Mouse (Mus musculus) gastrocnemius, postnatal 36 days (tissue): ENCODE measurements at regions not wholly inside any gene's neighbourhood (a gene's known extent, or its start where the extent isn't known, plus 50 kb on each side); places are given as distances from the start of the nearest gene placed in this dataset.
"Not testable (repeated sequence)": the region's sequence is repeated elsewhere in the genome, so short reads cannot be mapped to it uniquely, and the experiment has no call there.

ENCODE experiments used
- DNase-seq, 2 experiments: peaks; one replicate each; pipeline ENCODE4 v3.0.0; 2022
- intact Hi-C: fragments of 180-260 bp; cut with DNase I; formaldehyde crosslinking; loops from one replicate; pipeline ENCODE4 v1.15.1; 2025

DNA sequence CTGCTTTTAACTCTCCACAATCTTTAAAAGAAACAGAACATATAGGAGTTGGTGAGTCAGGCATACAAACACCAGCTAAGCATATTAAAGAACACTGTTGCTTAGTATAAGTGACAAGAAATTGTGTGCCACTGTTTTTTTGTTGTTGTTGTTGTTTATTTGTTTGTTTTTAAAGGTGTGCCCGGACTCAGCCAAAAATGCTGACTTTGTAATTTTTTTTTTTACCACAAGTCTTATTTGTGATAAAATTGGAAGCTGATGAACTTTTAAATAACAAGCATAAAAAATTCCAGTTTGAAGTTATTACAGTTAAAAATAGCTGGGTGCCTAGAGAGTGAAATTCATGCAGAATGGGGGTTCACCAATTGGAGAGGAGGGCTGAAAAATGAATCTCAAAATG, 363.0 kb upstream of the Zic4 start:
- intact Hi-C loops, result no loop called here
- DNase-seq, result no peak

DNA sequence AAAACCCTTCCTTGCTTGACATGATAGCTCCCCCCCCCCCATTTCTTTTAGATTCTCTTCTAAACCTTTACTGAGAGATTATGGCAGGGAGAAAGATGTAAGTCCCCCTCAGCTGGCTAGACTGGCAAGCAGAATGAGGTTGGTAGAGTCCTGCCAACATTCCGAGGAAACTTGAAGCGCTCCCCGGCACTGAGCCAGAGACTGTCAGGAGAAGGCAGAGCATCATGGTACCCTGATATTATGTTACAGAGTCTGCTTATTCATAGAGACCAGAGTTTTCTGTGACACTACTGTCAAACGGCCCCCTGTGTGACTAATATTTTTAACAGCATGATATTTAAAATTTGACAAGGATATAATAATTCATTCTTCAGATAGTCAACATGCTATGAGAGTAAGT, 358.0 kb upstream of the Zic4 start:
- intact Hi-C loops, result no loop called here
- DNase-seq, result peak; percentile 47 to 58

DNA sequence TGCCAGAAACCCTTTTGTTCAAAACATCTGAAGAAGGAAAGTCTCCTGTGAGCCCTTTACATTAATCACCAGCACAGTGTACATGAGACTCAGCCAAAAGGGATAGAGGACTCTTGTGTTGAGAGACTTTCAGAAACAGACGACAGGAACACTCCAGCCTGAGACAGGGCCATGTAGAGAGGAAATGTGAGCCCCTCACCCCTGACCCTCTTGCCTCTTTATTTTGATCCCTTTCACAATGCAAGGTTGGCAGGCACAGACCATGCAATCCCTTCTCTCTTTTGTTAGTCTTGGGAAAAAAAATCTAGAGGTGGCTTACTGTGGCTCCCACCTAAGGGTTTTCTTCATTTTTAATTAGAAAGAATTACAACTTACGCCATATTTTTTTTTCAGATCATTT, 321.7 kb upstream of the Zic4 start:
- intact Hi-C loops, result no loop called here
- no peak for DNase-seq

DNA sequence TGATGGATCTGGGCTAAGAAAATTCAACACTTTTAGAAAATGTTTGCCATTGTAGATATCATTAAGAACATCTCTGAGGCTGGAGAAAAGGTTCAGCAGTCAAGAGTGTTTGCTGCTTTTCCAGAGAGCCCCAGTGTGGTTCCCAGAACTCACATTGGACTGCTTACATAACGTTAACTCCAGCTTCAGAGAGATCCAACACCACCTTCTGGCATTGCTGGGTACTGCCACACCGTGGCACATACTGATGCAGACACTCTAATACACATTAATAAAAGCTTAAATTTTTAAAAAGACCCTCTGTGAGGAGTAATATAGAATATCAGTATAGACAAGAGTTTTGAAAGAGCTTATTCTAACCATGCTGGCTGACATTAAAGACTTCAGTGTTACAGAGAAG, 313.6 kb upstream of the Zic4 start:
- DNase-seq, result no peak
- intact Hi-C loops, result no loop called here

DNA sequence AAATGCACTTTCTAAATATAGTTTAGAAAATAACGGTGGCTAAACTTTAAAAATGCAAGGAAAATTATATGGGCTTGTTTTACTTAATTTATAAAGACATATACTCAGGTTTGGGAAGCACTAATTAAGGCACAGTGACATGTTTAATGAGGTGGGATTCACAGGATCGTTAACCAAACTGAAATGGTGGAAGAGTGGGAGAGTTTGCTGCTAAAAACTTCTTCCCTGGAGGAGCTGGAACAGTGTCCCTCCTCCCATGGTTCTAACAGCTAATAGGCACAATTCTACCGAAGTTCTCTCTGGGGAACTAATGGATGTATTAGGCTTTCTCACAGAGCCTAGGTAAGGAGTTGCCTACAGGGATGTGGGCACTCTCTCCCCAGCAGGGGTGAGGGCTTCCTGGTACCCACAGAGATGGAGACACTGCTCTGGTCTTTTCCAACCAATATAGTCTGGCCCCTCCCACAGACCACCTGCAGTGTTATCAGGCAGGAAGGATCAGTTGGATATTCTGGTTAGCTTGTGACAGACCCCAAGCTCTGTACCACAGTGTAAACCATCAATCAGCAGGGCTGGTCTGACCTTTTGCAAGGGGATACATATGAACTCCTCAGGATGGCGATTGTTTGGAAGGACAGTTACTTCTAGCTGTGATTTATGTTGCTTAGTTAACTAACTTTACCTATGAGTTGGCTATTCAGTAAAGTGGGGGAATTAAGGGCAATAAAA, 309.0 kb upstream of the Zic4 start:
- DNase-seq, result no peak
- intact Hi-C loops, result no loop called here

DNA sequence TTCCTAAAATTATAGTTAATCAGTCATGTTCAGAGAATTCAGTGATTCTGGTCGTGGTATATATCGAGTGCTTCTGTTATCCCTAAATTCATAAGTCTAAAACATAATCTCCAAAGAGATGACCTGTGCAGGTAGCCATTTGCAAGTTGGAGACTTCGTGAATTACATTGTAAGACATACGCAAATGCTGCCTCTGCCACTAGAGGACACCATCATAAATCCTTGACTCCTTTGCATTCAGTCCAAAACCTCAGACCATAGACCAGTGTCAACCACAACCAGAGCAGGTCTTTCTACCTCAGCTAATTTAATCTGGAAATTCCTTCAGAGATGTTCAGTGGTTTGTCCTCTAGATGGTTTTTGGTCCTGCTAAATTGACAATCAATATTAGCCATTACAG, 302.8 kb upstream of the Zic4 start:
- intact Hi-C loops, result no loop called here
- no peak for DNase-seq

DNA sequence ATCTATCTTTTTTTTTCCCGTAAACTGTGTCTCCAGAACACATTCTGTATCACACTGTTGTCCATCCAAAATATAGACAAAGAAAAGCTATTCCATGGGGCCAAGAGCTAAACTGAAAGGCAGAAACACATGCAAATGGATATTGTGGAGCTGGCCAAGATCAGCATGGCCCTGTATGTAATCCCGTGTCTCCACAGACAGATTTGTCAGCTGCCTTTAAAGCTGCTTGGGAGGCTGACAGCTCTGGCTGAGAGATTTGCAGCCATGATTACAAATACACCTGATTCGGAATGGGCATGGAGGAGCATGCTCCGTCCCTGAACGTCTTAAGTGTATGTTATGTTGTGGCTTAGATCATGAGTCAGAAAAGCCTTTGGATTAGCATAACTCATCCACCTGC, 292.7 kb upstream of the Zic4 start:
- DNase-seq, result no peak
- intact Hi-C loops, result no loop called here

DNA sequence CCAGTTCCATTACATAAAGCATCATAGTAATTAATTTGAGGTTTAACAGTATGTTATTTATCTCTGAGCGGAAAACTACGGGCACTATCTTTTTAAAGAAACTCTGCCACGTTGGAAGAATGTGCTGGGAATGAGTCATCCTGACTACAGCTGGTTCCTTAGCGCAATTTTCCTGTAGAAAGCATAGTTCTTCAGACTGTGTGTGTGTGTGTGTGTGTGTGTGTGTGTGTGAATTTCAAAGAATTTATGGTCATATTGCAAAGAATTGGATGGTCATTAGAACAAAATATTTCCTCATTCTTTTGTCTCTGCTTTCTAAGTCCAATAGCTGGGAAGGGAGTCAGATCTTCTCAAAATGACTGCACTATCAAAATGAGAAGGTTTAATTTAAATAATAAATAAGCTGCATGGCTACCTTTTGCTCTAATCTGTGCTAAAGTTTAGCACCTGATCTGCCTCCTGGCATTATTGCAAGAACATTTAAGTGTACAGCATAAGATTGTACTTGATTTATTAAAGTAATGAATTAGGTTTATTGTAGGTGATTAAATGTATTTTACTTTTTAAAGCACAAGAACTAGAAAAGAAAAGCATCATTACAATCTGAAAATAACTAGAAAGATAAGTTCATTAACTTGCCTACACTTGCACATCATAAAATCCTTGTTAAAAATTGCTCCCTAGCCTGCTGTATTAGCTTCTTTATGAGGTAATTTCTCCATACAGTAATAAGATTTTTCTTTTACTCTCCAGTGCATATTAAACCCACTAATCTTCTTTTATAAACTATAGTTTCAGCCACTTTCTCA, 288.6 kb upstream of the Zic4 start:
- DNase-seq, result no peak
- intact Hi-C loops, result no loop called here

DNA sequence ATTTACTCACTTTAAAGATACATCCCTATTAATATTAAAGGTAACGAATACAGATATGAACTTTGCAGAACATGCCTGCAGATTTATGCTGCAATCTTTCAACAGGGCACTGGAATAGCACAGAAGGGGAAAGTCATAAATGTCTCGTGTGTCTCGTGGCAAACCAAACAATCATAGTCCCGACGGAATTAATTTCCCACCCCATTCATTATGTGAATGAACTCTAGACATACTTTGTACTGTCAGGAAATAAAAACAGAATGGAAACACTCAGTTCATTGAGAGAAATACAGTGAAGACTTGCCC, 288.1 kb upstream of the Zic4 start:
- intact Hi-C loops, result no loop called here
- no peak for DNase-seq

DNA sequence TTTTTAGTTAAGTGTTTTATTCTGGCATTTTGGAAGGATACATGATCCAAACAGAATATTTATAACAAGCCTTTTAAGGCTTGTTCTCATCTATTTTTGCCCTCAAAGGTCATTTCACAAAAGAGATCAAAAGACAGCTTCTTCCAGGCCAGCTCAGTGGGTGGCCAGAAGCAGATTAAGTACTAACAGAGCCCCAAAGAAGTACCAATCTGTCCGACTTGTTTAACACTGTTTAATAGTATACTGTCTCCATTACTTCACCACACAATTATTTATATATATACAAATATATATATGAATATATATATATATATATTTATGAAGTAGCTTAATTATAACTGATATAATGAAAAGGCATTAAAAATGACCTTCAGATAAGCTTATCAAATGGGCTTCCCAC, 284.7 kb upstream of the Zic4 start:
- intact Hi-C loops, result no loop called here

DNA sequence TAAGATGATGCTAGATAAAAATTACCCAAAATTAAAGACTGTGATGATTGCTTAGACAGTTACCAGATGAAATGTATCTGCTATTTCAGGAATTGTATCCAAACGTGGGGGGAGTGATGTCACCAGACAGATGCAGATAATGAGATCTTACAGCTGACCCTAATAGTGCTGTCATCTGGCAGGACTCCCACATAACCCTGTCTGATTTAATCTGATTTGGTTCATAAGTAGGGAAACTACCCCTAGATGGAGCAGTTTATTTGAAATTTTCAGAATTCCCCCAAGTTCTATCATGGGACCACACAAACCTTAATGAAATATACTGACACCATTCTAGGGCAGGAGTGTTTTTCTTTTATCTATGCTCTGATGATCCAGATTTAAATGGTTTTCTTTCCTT, 278.4 kb upstream of the Zic4 start:
- intact Hi-C loops, result no loop called here
- no peak for DNase-seq

More for the DNA sequence above, 284.7 kb upstream of the Zic4 start:
- no peak for DNase-seq

DNA sequence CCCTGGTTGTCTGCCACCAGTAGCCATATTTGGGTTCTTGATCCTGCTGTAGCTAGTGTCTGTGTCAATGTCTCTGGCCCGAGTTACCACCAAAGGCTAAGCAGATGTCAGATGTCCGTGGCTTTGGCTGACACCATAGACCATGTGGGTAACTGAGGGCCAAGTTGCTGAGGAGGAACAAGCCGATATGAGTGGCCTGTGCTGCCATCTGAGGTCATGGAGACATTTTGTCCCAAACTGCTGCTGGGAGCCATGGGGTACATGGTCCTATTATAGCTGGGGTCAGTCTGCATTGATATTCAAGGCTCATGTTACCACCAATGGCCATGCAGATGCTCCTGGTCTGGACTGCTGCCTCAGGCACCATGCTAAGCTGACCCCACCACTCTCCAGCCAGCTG, 276.3 kb upstream of the Zic4 start:
- intact Hi-C loops, result no loop called here
- no peak for DNase-seq

DNA sequence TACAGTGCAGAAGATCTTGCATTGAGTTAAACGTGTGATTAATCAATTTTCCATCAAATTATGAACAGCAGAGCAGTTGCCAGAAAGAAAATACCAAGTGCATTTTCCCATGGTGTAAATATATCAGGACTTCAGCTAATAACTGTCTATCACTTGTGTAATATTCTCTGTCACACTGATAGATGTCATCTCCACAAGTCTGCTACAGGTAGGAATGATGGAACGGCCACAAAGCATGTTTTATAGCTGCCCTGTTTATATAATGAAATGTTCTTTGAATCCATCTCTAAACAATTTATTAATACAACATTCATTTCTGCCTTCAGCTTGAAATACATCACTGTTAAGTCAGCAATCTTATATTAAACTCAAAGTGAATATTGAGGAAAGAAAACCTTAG, 272.9 kb upstream of the Zic4 start:
- intact Hi-C loops, result no loop called here
- no peak for DNase-seq

DNA sequence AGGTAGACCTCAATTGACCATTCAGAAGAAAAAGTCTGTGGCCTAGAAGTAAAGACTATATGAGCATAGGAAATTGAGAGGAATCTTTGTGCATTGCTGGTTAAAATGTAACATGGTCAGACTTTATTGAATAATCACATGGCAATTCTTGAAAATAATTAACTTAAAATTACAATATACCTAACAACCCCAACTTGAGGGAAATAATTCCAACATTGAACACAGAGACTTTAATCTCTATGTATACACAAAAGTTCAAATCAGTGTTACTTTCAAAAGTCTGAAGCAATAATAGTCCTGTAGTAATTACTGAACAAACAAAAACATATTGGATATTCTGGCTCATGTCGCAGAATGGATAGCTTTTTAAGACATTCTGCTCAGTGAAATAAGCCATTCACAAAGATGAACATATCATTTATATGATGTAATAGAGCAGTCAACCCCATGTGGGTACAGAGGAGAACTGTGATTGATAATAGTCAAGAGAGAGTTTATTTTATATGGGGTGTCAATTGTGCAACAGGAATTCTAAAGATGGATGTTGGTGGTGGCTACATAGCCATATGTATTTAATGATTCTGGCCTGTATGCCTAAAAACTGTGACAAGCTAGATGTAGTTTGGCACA, 270.7 kb upstream of the Zic4 start:
- intact Hi-C loops, result no loop called here
- no peak for DNase-seq

DNA sequence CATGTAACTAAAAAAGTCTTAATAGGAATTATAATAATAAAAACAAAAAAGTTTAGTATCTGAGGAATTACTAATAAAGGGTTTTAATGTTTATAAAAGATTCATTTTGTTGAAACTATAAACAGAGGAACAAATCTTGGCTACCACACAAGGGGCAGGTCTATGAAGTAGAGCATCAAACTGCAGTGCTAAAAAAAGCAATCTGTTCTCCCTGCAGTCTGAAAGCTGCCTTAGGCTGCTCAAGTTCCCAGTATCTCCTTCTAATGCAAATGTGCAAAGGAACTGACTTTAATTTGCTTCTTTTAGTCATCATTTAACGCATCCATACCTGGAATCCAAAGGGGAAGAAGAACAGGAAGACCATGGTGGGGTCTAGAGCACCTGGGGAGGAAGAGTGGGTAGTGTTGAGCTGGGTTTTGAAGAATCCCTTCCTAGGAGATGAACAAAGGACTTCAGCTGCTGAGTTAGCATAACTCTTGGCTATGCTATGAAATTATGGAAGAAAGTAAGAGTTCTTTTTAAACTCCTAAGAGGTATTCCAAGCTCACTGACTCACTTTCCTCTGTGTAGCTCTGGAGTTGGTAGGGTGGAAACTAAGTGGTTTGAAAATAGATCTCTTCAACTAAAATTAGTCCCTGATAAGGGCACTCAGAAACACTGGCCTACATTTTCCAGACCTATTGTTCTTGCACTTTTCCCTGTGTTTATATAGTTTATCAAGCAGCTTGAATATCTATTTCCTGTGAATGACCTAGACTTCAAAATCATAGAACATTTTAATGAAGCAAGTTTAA, 260.4 kb upstream of the Zic4 start:
- intact Hi-C loops, result no loop called here
- no peak for DNase-seq

DNA sequence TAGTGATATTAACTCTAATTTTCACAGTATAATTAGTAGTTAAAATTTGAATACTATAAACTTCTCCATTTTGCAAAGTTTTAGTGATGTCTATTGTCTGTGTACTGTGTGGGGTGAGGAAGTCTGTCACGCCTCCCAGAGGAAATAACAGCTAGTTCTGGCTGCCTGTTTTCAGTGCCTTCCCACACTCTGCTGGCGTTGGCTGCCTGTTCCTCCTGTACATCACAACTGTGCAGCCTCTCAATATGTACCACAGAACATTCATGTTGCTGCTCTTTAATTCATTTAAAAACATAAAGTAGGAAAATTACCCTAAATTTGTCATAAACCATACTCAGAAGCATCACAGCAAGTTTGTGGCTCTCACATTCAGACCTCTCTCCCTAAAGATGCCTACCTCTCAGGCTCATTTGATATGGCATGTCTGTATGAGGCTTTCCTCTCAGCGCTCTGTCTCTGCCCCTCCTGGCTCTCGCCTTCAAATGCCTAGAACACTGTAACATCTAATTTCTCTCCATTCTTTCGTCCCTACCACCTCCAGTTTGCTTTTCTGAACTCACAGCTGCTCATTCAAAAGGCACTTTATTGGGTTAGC, 239.7 kb upstream of the Zic4 start:
- intact Hi-C loops, result no loop called here

DNA sequence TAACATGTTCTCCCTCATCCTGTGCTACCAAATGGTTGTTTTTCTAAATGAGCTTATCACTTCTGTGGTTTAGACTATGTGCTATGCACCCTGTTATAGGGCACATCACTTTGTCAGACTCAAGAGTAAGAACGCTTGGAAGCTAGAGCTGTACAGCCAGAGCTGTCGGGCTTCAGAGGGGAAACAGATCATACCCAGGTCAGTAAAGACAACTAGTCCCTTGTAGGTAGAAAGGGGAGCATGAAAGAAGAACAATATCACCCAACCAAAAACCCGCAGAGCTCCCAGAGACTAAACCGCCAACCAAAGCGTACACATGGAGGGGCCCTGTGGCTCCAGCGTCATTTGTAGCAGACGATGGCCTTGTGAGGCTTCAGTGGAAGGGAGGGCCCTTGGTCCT, 239.0 kb upstream of the Zic4 start:
- DNase-seq, result no peak
- intact Hi-C loops, result no loop called here

More for the DNA sequence above, 239.7 kb upstream of the Zic4 start:
- DNase-seq, result no peak

DNA sequence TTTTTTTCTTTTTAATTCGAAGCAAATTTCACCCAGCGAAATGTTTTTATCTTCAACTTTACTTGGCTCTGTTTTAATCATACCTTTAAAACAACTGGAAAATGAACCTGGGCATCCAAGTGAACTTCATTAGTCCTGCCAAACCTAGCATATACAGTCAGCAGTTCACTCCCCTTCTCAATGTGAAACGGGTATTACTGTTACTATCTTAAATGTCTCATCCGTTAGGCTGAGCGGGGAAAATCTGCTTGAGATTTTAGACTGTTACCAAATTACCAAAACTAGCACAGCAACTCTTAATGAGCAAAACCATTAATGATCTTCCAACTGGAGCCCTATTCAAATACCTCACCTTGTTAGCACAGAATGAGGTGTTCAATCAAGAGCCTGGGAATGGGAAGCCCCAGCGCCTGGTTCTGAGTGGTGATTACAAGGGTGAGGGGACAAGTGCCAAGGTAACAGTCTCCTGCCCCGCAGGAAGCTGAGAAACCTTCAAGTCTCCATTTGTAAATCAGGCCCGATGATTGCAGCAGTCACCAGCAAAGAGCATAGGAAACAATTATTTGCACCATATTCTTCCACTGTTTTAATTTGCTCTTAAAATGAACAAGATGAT, 235.5 kb upstream of the Zic4 start:
- DNase-seq, result no peak
- intact Hi-C loops, result no loop called here

DNA sequence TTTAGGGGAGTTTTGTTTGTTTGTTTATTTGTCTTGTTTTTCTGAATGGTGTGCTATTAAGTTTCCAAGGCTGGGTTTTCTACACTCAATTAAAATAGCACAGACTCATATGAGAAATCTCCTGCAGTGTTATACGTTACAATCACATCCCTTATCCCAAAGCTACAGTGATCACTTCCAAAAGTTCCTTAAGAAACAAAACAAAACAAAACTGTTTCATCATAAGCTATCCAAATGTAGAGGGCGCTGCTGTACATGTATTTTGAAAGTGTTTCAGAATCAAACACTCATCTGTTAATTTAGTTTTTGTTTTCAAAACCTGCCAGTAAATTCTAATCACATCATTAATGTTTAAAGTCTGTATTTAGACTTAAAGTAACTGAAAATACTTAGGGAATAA, 233.7 kb upstream of the Zic4 start:
- intact Hi-C loops, DNase-seq: not testable (repeated sequence)

DNA sequence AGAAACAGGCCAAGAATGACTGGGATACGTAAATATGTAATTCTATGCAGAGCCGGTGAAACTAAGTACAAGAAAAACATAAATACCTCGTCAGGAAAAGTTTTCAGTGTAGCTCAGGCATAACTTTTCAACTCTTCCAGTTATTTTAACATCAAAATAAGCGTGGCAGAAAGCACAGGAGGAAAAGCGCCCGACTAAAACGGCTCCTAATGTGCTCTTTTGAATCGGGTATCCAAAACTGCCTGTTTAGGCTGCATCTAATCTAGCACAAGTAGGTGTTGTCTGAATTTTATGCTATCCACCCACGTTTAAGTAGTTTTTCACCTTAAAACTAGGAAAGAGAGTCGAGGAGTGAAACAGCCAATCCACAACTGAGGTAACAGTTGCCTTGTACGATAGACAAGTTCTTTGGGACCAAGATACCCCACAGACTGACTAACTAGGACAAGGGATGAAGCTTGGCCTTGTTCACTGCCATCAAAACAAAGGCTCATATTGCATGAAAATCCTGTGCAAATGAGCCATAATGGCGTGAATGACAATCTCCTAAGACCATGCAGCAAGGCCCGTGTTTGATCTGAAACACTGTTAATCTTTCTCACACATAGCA, 232.0 kb upstream of the Zic4 start:
- intact Hi-C loops, result no loop called here
- no peak for DNase-seq
